8 mouse cellular contexts compared by ENCODE assay signal in genomic region chr2:166215610-166216511, GRCm38 (mm10).
DNase-seq lines count a peak whose midpoint lies in the region; ATAC-seq and TF ChIP-seq lines count a peak whose summit lies in the region.

No protein-coding gene starts in this region.

- TF ChIP-seq POLR2A in brain, embryonic 14.5 days (IDR thresholded peaks at IDR 0.05; ENCODE audit: borderline replicate concordance, extremely low read depth, insufficient read depth, insufficient read length, poor library complexity, severe bottlenecking) = no peak

- intact Hi-C loops in heart, postnatal 10 days (cut with DNase I) = no loop called here

- H3K4me1 ChIP-seq in hindbrain, embryonic 15.5 days (replicated peaks) = peaks cover 29% of the 10 kb centered on the region
- H3K4me1 ChIP-seq in limb, embryonic 10.5 days = peaks cover 50% of the 10 kb centered on the region
- no peaks in the 10 kb centered on the region for H3K4me1 ChIP-seq in stomach, embryonic 15.5 days

- no peak overlapping the region for H3K9ac ChIP-seq in hindbrain, embryonic 15.5 days
- H3K9ac ChIP-seq in stomach, embryonic 15.5 days = no peak overlapping the region

- 23% methylated on average over 18 of the region's 18 CpGs for WGBS in hindbrain, embryonic 15.5 days
- 75% methylated on average over 18 of the region's 18 CpGs for WGBS in limb, embryonic 10.5 days
- 73% methylated on average over 18 of the region's 18 CpGs for WGBS in stomach, embryonic 15.5 days

- peaks cover 17% of the 10 kb centered on the region for H3K27me3 ChIP-seq in hindbrain, embryonic 15.5 days
- H3K27me3 ChIP-seq in limb, embryonic 10.5 days (ENCODE audit: low read depth, poor library complexity, severe bottlenecking) = 0 out of 2 replicates have a peak, but pooled peaks cover 4% of the 10 kb centered on the region
- H3K27me3 ChIP-seq in stomach, embryonic 15.5 days (replicated peaks) = no peaks in the 10 kb centered on the region

- no peak overlapping the region for H3K4me3 ChIP-seq in hindbrain, embryonic 15.5 days
- H3K4me3 ChIP-seq in limb, embryonic 10.5 days = no peak overlapping the region
- H3K4me3 ChIP-seq in stomach, embryonic 15.5 days (replicated peaks) = no peak overlapping the region

- H3K36me3 ChIP-seq in hindbrain, embryonic 15.5 days = no peaks in the 10 kb centered on the region
- no peaks in the 10 kb centered on the region for H3K36me3 ChIP-seq in limb, embryonic 10.5 days
- no peaks in the 10 kb centered on the region for H3K36me3 ChIP-seq in stomach, embryonic 15.5 days

- H3K4me2 ChIP-seq in hindbrain, embryonic 15.5 days = no peak overlapping the region
- 0 out of 2 replicates have a peak overlapping the region, but pooled peaks have one; percentile 10 for H3K4me2 ChIP-seq in stomach, embryonic 15.5 days

- peak; percentile 85 for DNase-seq in brain, embryonic 14.5 days (ENCODE audit: low read depth)
- peak; percentile 52 for DNase-seq in cerebellum, adult 9-11 months
- DNase-seq in limb, embryonic 10.5 days (ENCODE audit: low spot score) = no peak
- DNase-seq in c-Kit-positive CD71-positive TER-119-positive erythroid progenitor cells, embryonic 14.5 days (ENCODE audit: low spot score) = no peak
- DNase-seq in heart, adult 9 months (ENCODE audit: low spot score in 2 of 2) = no peak
- no peak for DNase-seq in heart, postnatal 10 days

- TF ChIP-seq CTCF in brain, embryonic 14.5 days (IDR thresholded peaks at IDR 0.05; ENCODE audit: borderline replicate concordance, extremely low read depth, insufficient read depth, insufficient read length) = no peak

- H3K27ac ChIP-seq in hindbrain, embryonic 15.5 days (replicated peaks) = peak overlapping the region; percentile 57
- H3K27ac ChIP-seq in limb, embryonic 10.5 days = peak overlapping the region; percentile 25
- H3K27ac ChIP-seq in stomach, embryonic 15.5 days = no peak overlapping the region

- peak; percentile 91 for ATAC-seq in hindbrain, embryonic 15.5 days (ENCODE audit: low FRiP score, low read depth)
- ATAC-seq in stomach, embryonic 15.5 days (ENCODE audit: insufficient read depth, low FRiP score, low read depth) = peak; percentile 67; the same call in 1 of the 2 replicates

- H3K9me3 ChIP-seq in hindbrain, embryonic 15.5 days = no peaks in the 10 kb centered on the region
- H3K9me3 ChIP-seq in limb, embryonic 10.5 days (replicated peaks) = no peaks in the 10 kb centered on the region
- H3K9me3 ChIP-seq in stomach, embryonic 15.5 days = no peaks in the 10 kb centered on the region

Comparison
In these comparisons a context has a peak if more than half of its experiments do, and no peak if none do; other contexts are left out.
1. DNase-seq: peak in brain, embryonic 14.5 days (single experiment) and cerebellum, adult 9-11 months (single experiment); none in limb, embryonic 10.5 days (single experiment), c-Kit-positive CD71-positive TER-119-positive erythroid progenitor cells, embryonic 14.5 days (single experiment), heart, adult 9 months (0 of 2) and heart, postnatal 10 days (0 of 2).